Mouse (Mus musculus) heart, embryonic 12.5 days (tissue): ENCODE results near the gene Uggt2. TPM values are rescaled to one million over a fixed set of nuclear protein-coding genes. Genes with fewer than 3 reads are reported as not detected.

Experiments
- ATAC-seq: fragments of 200-750 bp; cut with Nextera tagmentation; 2 replicates; pipeline ENCODE4 v1.8.0; 2017; ENCODE audit warnings: moderate TSS enrichment, moderate library complexity; ENCODE audit not compliant: insufficient number of reproducible peaks, low FRiP score
- H3K27ac ChIP-seq: fragments of 300-500 bp; sonication (generic); 2 replicates; pipeline ENCODE4 v1.5.1; 2016; ENCODE audit warnings: mild to moderate bottlenecking, moderate library complexity; ENCODE audit not compliant: poor library complexity, severe bottlenecking
- H3K27me3 ChIP-seq: fragments of 300-500 bp; sonication (generic); replicated peaks from 2 replicates; pipeline ENCODE4 v1.6.1; 2016; ENCODE audit warnings: mild to moderate bottlenecking, moderate library complexity
- H3K36me3 ChIP-seq: fragments of 300-500 bp; sonication (generic); 2 replicates; pipeline ENCODE4 v1.6.1; 2016; ENCODE audit warnings: mild to moderate bottlenecking, moderate library complexity
- H3K4me1 ChIP-seq: fragments of 300-500 bp; sonication (generic); replicated peaks from 2 replicates; pipeline ENCODE4 v1.6.1; 2016; ENCODE audit warnings: mild to moderate bottlenecking
- H3K4me2 ChIP-seq: fragments of 300-500 bp; sonication (generic); 2 replicates; pipeline ENCODE4 v1.6.1; 2016; ENCODE audit warnings: mild to moderate bottlenecking, moderate library complexity
- H3K4me3 ChIP-seq: fragments of 300-500 bp; sonication (generic); 2 replicates; pipeline ENCODE4 v1.5.1; 2016; ENCODE audit warnings: mild to moderate bottlenecking
- H3K9ac ChIP-seq: fragments of 300-500 bp; sonication (generic); 2 replicates; pipeline ENCODE4 v1.6.1; 2016; ENCODE audit warnings: mild to moderate bottlenecking, moderate library complexity
- H3K9me3 ChIP-seq: fragments of 300-500 bp; sonication (generic); replicated peaks from 2 replicates; pipeline ENCODE4 v1.6.1; 2016; ENCODE audit warnings: mild to moderate bottlenecking, moderate library complexity
- WGBS: fragments of 180-500 bp; shearing (Covaris S2); methylation state at CpG from one replicate; pipeline ENCODE4 v1.1.7; 2016; 5-methylcytosine and 5-hydroxymethylcytosine counted together
- polyA plus RNA-seq: library from polyadenylated mRNA; unstranded; fragments of >200 nt; fragmentation: Nextera tagmentation; extraction: Ambion mirVana; gene quantifications from 2 replicates; pipeline ENCODE4 v1.2.1, GENCODE M21; 2016

Gene Uggt2
- polyA plus RNA-seq, 1 experiment from 2014 or later = 11.3 TPM

GRCm38 (mm10) chr14:118940796-118941495 is 158.3 kb downstream of the Uggt2 start:
- no peaks in the 10 kb centered on the region for H3K36me3 ChIP-seq
- H3K4me3 ChIP-seq = no peak overlapping the region
- H3K9ac ChIP-seq = no peak overlapping the region; the same call in 1 of the 2 replicates
- no peak overlapping the region for H3K27ac ChIP-seq
- H3K27me3 ChIP-seq = no peaks in the 10 kb centered on the region
- no peak for ATAC-seq
- H3K4me1 ChIP-seq = peaks cover 39% of the 10 kb centered on the region
- WGBS = 70% methylated on average over 4 of the region's 4 CpGs
- no peaks in the 10 kb centered on the region for H3K9me3 ChIP-seq
- no peak overlapping the region for H3K4me2 ChIP-seq

GRCm38 (mm10) chr14:118938551-118938950 is 160.7 kb downstream of the Uggt2 start:
- H3K27me3 ChIP-seq = no peaks in the 10 kb centered on the region
- peak overlapping the region; percentile 97 for H3K9ac ChIP-seq
- no peaks in the 10 kb centered on the region for H3K9me3 ChIP-seq
- H3K4me2 ChIP-seq = peak overlapping the region; percentile 76
- peaks cover 30% of the 10 kb centered on the region for H3K4me1 ChIP-seq
- H3K36me3 ChIP-seq = no peaks in the 10 kb centered on the region
- H3K27ac ChIP-seq = peak overlapping the region; percentile 88; the same call in 1 of the 2 replicates
- H3K4me3 ChIP-seq = peak overlapping the region; percentile 96
- WGBS = under 1% methylated on average over 7 of the region's 7 CpGs
- ATAC-seq = no peak

GRCm38 (mm10) chr14:118937533-118938492 is 161.4 kb downstream of the Uggt2 start, which contains the start of gene Dnajc3:
TSS of gene Dnajc3 (plus strand) at chr14:118937976.
- peak within 1 kb of the TSS; percentile 88 for H3K27ac ChIP-seq
- peaks cover 35% of the 10 kb centered on the region for H3K4me1 ChIP-seq
- peak within 1 kb of the TSS; percentile 76 for H3K4me2 ChIP-seq
- H3K9ac ChIP-seq = peak within 1 kb of the TSS; percentile 97
- H3K27me3 ChIP-seq = no peaks in the 10 kb centered on the region
- no peaks in the 10 kb centered on the region for H3K9me3 ChIP-seq
- peak within 1 kb of the TSS; percentile 96 for H3K4me3 ChIP-seq
- peak; percentile 100 for ATAC-seq
- H3K36me3 ChIP-seq = no peaks in the 10 kb centered on the region
- WGBS = under 1% methylated on average over 124 of the region's 124 CpGs

- H3K27me3 ChIP-seq = no peaks in the 10 kb centered on the region
- peak overlapping the region; percentile 76 for H3K27ac ChIP-seq
- no peak for ATAC-seq
- peak overlapping the region; percentile 96 for H3K4me3 ChIP-seq
- 31% methylated on average over 4 of the region's 4 CpGs for WGBS
- H3K9me3 ChIP-seq = no peaks in the 10 kb centered on the region
- H3K4me2 ChIP-seq = peak overlapping the region; percentile 75
- peaks cover 32% of the 10 kb centered on the region for H3K4me1 ChIP-seq
- H3K9ac ChIP-seq = peak overlapping the region; percentile 70
- no peaks in the 10 kb centered on the region for H3K36me3 ChIP-seq
Measured at GRCm38 (mm10) chr14:118936952-118937351, 162.3 kb downstream of the Uggt2 start.

GRCm38 (mm10) chr14:118936236-118936635 is 163.0 kb downstream of the Uggt2 start:
- Histone ChIP-seq H3K4me1 (peaks cover 29% of the 10 kb centered on the region), H3K27ac (no peak overlapping the region), H3K4me3 (no peak overlapping the region), H3K9me3 (no peaks in the 10 kb centered on the region), H3K9ac (no peak overlapping the region), H3K4me2 (no peak overlapping the region), H3K36me3 (no peaks in the 10 kb centered on the region), H3K27me3 (no peaks in the 10 kb centered on the region)
- WGBS = 66% methylated on average over 3 of the region's 3 CpGs
- ATAC-seq = no peak

Other genes starting within 250 kb of the Uggt2 start
- gene Dzip1, start 174.0 kb downstream of the Uggt2 start, polyA plus RNA-seq = 9.3 and 10.1 TPM in 2 replicates
- gene Dnajc3, start 161.5 kb downstream of the Uggt2 start, polyA plus RNA-seq = 32.7 and 33.1 TPM in 2 replicates
- 0.22 and 0.26 TPM in 2 replicates for gene Hs6st3, start 38.9 kb upstream of the Uggt2 start, polyA plus RNA-seq